Mouse (Mus musculus) common myeloid progenitor, adult 5-6 weeks (primary cell): ENCODE data around the gene Snap29. TPM values are rescaled to one million over a fixed set of nuclear protein-coding genes. Genes with fewer than 3 reads are reported as not detected.

Experiments
- ATAC-seq: replicated peaks from 2 replicates; pipeline ENCODE4 v1.8.0; 2016; ENCODE audit warnings: low read depth, mild to moderate bottlenecking, moderate TSS enrichment, inconsistent platforms; ENCODE audit not compliant: poor library complexity, severe bottlenecking
- total RNA-seq: library from RNA; stranded (forward); fragments of 200-1000, 187-1606 nt; gene quantifications from 2 replicates; pipeline ENCODE4 v1.2.3, GENCODE M21; 2017

Snap29 gene
- total RNA-seq: 14.9 and 19.2 TPM in 2 replicates

DNA sequence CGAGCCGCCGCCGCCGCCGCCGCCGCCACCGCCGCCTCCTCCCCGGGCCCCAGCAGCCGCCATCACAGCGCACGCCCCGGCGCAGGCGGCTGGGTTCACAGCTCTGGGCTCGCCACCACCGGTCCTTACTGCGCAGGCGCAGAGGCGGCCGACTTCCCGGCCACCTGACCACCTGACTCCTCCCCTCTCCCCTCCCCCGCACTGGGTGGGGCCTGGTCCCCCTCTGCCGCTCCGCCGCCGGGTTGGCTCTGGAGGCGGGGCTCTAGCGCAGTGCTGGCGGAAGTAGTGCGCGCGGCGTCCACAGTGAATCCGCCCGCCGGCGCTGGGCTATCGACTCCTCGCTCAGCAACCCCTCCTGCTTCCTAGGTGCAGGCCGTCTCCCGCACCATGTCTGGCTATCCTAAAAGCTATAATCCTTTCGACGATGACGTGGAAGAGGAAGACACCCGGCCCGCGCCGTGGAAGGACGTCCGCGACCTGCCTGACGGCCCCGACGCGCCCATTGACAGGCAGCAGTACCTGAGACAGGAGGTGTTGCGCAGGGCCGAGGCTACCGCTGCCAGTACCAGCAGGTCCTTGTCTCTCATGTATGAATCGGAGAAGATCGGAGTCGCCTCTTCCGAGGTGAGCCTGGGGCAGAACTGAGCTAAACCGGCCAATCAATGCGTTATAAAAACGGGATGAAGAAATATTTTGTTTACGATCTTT is at the start of gene Snap29, which contains the start of gene Pi4ka:
Snap29 (plus strand) TSS at position 251 of the 708 bp plus-strand sequence.
Pi4ka (minus strand) TSS at position 579 of the 708 bp plus-strand sequence.
- ATAC-seq: peak; percentile 98

DNA sequence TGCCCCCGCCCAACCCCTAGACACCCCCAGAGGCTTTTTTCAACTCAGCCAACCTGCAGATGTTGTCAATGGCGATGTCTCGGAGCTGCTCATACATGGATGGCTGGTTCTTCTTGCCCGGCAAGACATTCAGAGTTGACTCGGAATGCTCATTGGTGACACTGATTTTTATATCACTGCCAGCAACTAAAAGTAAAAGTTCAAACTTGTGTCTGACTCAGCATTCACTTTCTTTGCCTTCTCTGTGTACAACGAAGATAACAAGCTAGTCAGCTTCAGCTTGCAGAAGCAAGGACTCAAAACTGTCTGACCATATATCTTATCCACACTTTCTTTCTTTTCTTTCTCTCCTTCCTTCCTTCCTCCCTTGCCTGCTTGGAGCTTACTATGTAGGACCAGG is 49.8 kb upstream of the Snap29 start:
- no peak for ATAC-seq

DNA sequence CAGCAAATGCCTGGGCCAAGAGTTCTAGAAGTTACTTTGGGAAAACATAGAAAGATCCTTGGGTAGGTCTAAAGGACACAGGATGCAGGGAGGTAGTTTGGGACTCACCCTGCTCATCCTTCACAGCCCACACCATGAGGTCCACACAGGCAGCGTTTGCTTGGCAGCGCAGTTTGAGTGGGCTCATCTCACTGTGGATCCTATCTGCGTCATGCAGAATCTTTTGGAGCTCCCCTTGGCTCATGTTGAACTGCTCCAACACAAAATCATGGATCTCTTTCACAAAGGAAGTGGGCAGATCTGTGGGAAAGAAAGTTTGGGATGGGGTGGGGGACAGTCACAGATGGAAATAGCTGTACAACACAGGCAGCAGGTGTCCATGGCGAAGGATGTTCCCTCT is 47.0 kb upstream of the Snap29 start:
- no peak for ATAC-seq

DNA sequence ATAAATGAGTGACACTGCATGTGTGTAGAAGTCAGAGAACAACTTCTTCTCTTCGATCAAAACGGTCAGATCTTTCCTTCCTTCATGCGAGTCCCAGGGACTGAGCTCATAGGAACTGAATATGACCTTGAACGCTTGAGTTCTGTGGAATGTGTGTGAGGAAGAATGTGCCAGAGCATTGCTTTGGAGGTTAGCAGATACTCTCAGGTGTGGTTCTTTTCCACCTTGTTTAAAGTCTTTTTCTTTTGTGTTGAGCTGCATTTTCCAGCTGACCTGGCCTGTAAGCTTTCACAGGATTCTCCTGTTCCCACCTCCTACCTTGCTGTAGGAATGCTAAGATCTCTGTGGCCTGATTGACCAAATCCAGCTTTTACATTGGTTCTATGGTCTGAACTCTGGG is 23.5 kb upstream of the Snap29 start:
- ATAC-seq: no peak

DNA sequence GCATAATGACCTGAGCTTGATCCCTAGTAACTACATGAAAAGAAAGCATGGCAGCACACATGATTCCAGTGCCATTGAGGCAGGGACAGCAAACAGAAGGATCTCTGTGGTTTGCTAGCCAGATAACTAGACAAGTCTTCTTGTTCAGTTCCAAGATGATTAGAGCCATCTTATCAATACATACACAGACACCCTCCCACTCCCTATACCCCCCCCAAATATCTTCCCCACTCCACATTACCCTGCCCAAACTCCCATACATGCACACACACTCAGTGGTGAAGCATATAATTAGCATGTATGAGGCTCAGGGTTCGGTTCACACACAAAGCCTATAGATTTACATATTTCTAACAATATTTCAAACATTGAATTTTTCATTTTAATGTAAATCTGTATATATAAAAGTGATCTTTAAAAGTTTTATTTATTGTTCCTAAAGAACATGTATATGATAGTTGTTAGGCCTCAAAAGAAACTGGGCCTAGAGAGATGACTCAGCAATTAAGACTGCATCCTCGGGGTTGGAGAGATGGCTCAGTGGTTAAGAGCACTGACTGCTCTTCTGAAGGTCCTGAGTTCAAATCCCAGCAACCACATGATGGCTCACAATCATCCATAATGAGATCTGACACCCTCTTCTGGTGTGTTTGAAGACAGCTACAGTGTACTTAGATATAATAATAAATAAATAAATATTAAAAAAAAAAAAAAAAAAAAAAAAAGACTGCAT is 22.0 kb upstream of the Snap29 start:
- no peak for ATAC-seq

DNA sequence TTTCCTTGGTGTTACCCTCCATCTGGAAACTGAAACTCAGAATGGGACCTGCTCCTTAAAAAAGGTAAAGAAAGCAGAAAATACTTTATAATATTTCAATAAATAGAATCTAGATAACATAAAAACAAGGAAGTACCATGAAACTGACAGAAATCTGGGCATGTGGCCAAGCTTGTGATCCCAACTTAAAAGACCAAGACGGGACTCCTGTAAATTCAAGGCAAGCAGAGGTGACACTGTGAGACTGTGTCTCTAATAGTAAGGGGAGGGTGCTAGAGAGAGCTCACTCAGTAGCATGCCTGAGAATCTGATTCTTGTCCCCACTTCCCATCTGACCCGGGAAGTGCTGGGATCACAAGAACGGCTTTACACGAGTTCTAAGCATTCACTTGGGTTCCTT is 13.0 kb upstream of the Snap29 start:
- no peak for ATAC-seq

DNA sequence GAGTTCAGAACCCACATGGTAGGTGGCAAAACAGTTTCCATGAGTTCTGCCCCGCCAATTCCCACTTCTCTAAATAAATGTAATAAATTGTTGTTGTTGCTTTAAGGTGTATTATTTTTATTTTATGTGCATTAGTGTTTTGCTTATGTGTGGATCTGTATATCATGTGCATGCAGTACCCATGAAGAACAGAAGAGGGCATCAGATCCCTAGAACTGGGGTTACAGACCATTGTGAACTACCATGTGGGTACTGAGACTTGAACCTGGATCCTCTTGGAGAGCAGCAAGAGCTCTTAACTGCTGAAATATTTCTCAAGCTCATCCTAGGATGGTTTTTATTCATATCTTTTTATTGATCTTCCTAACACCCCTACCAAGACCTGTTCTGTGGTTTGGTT is 2.9 kb upstream of the Snap29 start:
- ATAC-seq: 0 out of 2 replicates have a peak, but pooled peaks have one; percentile 40

DNA sequence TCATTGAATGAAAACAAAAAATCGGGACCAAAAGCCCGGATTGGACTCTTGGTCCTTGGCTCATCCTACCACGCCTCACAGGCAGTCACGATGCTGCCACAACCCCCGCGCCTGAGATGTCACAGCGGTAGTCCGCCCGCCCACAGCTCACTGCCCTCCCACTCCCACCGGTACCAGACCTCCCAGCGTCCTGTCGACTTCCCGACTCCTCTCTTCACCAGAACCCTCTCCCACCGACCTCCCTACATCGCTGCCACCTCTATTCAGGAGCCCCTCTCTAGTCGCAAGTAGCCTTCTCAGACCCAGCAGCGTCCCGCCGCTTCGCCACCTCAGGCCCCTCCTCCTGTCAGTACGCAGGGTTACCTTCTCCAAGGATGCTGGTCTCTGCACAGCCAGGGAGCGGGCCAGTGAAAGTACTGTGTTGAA is 502 bp upstream of the Snap29 start:
- ATAC-seq: peak; percentile 43

DNA sequence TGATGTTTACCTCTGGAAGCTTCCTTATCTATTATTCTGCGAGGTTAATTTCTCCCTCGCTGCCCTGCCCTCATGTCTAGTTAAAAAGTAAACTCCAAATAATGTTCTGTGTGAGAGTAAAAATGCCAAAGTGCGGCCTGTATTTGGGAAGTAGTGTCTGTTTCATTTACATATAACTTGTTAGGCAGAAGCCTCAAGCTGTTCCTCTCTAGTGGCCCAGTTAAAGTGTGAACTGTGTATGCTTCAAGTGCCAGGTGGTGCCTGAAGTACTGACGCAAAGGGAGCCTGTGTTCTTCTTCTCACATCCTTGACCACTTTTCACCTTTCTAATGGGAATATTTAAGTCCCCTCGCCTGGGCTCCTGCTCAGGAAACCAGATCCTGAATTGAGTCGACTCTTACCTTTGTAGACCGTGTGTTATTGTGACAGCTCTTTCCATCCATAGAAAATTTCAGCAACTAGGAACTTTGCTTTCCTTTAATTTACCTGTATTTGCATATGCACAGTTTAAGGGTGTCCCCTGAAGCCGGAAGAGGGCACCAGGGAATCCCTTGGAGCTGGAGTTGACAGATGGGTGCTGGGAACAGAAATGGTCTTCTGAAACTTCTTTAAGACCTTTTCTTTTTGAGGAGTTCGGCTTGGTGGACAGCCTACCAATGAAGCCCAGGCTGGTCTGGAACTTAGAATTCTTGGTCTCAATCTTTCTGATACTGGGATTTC is 886 bp downstream of the Snap29 start:
- no peak for ATAC-seq

DNA sequence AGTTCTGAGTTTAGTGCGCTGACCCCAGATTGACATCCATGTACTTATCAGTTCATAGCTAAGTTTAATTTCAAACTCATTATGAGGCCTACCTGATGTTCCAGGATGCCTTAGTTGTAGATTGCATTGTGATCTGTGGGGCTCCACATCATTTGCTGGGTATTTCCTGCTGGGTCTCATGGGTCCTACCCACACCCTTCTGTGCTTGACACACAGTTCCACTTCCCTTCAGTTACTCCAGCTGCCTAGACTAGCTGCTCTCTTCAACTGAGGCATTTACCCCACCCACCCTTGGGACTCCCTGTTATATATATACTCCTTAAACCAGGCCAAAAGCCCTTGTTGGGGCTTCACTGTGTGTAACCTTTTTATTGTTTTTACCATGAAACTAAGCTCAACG is 3.3 kb downstream of the Snap29 start:
- no peak for ATAC-seq

DNA sequence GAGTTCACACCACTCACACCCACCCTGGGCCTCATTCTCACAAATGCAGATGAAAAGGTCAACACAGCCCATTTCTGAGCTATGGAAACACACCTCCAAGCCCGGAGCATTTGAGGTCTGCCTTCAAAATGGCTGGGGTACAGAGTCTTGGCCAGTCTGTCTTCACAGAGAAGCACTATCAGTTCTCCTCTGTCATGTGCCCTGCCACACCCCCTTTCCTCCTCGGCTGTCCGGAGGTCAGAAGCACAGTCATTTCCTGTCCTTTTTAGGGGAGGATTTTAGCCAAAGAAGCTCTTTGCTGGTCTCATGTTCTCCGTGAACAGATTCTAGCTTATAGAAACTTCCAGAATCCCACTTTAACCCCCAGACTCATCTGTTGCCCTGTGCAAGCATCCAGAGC is 4.4 kb downstream of the Snap29 start:
- no peak for ATAC-seq

DNA sequence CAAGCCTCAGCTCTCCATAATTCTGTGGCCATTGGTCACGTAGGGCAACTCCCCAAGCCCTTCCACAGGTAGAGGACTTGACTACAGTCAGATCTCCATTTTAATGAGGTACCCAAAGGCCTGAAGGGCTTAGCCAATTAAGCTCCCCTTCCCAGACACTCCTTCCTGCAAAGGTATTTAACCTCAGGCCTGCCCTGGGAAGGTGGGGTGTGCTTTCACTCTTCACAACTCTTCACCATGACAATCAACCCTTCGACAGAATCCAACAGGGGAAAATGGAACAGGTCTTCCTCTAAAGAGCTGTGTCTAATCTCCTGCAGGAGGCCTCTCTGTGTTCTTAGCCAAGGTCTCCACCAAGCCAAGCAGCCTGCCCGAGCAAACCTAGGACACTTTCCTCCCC is 17.2 kb downstream of the Snap29 start:
- no peak for ATAC-seq

DNA sequence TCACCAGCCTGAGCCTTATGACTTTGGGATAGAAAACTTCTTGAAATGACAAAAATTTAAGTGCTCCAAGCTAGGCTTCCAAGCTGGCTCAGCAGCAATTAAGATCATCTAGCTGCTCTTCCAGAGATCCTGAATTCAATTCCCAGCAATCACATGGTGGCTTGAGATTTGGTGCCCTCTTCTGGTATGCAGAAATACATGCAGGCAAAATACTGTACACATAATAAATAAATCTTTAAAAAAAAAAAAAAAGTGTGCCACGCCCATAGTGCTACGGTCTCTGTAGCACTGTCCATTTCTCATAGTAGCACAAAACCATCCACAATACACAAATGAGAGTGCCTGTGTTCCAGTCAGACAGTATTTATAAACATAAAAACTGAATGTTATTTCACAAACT is 26.8 kb downstream of the Snap29 start:
- ATAC-seq: 0 out of 2 replicates have a peak, but pooled peaks have one; percentile 50

DNA sequence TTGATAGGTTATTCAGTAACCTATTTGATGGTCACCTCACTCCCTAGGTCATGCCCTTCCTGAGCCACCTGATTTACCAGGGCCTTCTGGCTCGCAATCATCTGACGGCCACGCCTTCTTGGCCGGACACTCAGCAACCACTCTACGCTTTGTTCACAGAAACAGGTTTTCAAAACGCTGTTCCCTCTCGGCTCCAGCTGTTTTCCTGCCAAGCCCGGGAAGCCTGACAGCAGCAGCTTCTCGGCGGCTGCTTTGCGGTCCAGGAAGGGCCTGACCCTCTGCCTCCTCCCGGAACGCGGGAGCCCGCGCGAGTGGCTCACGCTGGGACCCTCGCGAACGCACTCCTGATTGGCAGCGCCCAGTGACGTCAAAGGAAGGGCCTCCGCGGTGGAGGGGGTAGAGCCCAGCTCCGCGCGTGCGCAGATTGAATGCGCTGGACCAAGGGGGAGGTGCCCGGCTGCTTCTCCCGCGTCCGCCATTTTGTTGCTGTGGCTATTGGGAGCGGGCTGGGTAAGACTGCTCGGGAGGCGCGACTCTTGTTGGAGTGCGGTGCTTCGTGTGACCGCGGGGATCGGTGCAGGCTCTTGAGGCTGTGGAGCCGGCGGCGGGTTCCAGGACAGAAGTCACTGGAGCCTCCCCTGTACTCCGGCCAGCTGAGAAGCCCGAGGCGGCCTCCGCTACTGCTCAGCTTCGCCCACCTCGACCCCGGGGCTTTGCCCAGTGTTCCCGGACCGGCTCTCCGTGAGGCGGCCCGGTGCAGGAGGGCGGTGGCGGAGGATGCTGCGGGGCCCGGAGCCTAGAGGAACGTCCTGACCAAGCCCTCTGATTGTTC is 46.0 kb downstream of the Snap29 start, which contains the start of gene Crkl:
Crkl (plus strand) TSS at position 447 of the 832 bp plus-strand sequence.
- peak; percentile 93 for ATAC-seq

DNA sequence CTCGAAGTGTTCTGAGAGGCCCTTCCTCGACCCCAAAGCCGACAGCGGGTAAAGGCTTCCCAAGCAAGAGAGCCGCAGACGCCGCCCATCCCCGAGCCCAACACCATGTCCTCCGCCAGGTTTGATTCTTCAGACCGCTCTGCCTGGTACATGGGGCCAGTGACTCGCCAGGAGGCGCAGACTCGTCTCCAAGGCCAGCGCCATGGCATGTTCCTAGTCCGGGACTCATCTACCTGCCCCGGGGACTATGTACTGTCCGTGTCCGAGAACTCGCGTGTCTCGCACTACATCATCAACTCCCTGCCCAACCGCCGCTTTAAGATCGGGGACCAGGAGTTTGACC is 46.6 kb downstream of the Snap29 start:
- ATAC-seq: peak; percentile 9; the same call in 1 of the 2 replicates

DNA sequence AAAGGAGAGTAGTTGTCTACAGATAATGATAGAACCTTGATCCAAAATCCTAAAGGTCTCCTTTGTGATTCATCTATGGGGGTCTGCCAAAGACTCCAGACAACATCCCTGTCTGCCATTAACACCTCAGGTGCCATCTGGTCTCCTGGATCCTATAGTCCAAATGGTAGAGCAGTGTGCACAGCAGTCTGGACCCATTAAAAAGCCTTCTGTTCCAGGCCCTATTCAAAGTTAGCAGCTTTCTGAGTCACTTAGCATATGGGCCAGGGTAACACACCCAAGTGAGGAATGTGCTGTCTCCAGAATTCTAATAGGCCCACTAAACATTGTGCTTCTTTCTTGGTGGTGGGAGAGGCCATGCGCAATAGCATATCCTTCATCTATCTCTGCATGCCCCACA is 51.1 kb downstream of the Snap29 start:
- ATAC-seq: no peak

DNA sequence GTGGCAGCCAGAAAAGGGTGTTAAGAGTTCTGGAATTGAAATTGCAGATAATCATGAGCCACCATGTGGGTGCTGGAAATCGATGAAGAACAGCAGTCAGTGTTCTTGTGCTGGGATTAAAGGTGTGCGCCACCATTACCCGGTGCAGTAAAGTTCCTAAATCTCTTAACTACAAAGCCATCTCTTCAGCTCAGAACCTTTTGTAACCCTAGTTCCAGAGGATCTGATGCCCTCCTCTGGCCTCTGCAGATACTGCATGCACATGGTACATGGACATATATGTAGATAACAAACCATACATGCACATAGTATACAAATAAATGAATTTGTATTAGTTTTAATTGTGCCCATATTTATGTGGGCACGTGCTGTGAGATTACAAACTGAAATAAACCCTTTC is 54.5 kb downstream of the Snap29 start:
- peak; percentile 76; the same call in 1 of the 2 replicates for ATAC-seq

DNA sequence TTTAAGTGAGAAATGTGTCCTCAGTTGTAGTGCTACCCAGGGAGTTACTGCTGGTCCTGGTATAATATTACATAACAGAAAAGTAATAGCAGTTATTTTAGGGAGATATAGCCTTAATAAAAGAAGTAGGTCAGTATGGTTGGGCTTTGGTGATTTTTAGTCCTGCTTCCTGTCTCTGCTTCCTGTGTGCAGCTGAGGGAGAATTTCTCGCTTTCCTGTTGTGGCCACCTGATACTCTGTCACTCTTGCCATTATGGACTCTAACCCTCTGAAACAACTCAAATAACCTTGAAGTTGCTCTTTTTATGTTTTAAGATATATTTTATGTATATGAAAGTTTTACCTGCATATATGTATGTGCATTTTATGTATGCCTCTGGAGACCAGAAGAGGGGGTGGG is 55.8 kb downstream of the Snap29 start:
- peak; percentile 55 for ATAC-seq

DNA sequence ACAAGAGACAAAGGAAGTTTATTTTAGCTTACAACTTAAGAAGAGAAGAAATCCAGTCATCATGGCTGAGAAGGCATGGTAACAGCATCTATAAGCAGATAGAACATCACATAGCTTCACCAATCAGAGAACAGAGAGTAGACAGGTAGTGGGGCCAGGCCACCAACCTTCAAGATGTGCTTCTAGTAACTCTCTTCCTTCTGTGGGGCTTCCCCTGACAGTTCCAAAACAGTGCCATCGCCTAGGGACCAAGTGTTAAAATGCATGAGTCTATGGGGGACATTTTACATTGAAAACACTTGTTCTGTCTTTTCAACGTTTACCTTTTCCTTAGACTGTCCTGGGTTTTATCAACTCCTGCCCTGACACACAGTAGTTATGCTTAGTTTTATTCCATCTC is 57.4 kb downstream of the Snap29 start:
- no peak for ATAC-seq
